Mouse (Mus musculus): ENCODE measurements around the gene Tcf12. TPM values are rescaled to one million over a fixed set of nuclear protein-coding genes. Genes with fewer than 3 reads are reported as not detected.

The Tcf12 gene
- polyA plus RNA-seq, 1 experiment from 2014 or later: 103 TPM

DNA sequence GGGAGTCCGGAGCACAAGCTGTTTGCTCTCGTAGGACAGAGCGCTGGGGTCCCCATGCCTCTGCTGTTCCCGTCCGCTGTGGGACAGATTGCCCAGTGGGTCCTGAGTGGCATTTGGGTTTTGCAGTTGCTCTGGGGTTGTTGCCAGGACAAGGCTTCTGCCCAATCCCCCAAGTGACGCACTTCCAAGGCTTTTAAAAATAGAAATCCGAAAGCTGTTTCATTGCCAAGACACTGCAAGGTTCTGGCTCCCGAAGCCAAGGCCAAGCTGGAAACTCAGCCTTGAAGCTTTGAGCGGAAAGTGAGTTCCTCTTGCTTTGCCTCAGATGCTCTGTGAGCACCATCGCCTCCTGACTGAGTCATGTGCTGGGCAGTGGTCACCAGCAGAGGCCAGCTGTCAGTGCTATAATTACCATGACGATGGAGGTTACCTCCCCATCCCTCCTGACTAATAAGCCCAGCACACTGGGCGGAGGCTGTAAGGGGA is 285.6 kb downstream of the Tcf12 start:
- ATAC-seq (ENCODE audit: insufficient read depth): peak; percentile 74
- 44% methylated on average over 12 of the region's 12 CpGs for WGBS

DNA sequence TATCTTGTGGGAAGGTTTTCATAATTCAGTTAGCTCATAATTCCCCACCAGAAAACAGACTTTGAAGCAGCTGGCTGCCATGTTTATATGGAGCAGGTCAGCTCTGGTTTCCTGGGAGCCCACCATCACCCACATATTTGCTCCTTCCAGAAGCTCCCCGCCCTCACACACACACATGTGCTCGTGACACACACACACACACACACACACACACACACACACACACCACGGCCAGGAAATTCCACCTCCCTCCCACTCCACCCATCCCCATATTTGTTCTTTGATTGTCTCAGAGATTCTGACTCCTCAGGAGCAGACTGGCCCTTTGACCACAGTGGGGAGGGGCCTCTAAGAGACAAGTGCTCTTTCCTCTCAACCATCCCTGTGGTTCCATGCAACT is 289.7 kb downstream of the Tcf12 start:
- peaks cover 3% of the 10 kb centered on the region; the same call in 1 of the 2 replicates for H3K4me1 ChIP-seq (ENCODE audit: insufficient read depth)
- H3K36me3 ChIP-seq (ENCODE audit: insufficient read depth): no peaks in the 10 kb centered on the region
- no peak for TF ChIP-seq CTCF (IDR thresholded peaks at IDR 0.05; ENCODE audit: low read depth)
- no peak for DNase-seq
- no peaks in the 10 kb centered on the region for H3K9me3 ChIP-seq (ENCODE audit: low read depth, low read length)
- H3K9ac ChIP-seq: no peak overlapping the region
- no peak for ATAC-seq (ENCODE audit: insufficient read depth)
- H3K27me3 ChIP-seq (ENCODE audit: insufficient read depth, low read length): no peaks in the 10 kb centered on the region
- no peak overlapping the region for H3K27ac ChIP-seq (ENCODE audit: low read depth)
- H3K4me3 ChIP-seq (ENCODE audit: low read depth, low read length): no peak overlapping the region
- no peak overlapping the region for H3K4me2 ChIP-seq
- 58% methylated on average over 3 of the region's 3 CpGs for WGBS

More for the DNA sequence above, 285.6 kb downstream of the Tcf12 start:
- Histone ChIP-seq H3K4me2 (no peak overlapping the region; the same call in 1 of the 2 replicates), H3K4me3 (ENCODE audit: low read depth, low read length) (no peak overlapping the region), H3K9ac (no peak overlapping the region), H3K27ac (ENCODE audit: low read depth) (no peak overlapping the region), H3K36me3 (ENCODE audit: insufficient read depth) (no peaks in the 10 kb centered on the region), H3K27me3 (ENCODE audit: insufficient read depth, low read length) (no peaks in the 10 kb centered on the region), H3K9me3 (ENCODE audit: low read depth, low read length) (no peaks in the 10 kb centered on the region), H3K4me1 (ENCODE audit: insufficient read depth) (peaks cover 3% of the 10 kb centered on the region; the same call in 1 of the 2 replicates)
- DNase-seq: peak; percentile 79
- TF ChIP-seq CTCF (IDR thresholded peaks at IDR 0.05; ENCODE audit: low read depth): no peak

DNA sequence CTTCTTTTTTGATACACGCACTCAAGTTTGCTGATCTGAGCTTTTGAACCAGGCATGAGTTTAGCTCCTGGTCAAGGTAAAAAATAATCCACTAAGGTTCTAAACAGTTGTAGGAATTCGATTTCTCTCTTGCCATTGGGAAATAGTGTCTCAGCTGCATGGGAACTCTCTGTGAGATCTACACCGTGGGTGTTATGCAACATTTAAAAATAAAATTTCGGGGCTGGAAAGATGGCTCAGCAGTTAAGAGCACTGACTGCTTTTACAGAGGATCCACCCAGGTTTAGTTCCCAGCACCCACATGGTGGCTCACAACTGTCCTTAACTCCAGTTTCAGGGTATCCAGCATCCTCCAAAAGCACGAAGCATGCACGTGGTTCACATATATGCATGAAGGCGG is 293.2 kb downstream of the Tcf12 start:
- 87% methylated on average over 7 of the region's 7 CpGs for WGBS
- H3K36me3 ChIP-seq (ENCODE audit: insufficient read depth): no peaks in the 10 kb centered on the region

DNA sequence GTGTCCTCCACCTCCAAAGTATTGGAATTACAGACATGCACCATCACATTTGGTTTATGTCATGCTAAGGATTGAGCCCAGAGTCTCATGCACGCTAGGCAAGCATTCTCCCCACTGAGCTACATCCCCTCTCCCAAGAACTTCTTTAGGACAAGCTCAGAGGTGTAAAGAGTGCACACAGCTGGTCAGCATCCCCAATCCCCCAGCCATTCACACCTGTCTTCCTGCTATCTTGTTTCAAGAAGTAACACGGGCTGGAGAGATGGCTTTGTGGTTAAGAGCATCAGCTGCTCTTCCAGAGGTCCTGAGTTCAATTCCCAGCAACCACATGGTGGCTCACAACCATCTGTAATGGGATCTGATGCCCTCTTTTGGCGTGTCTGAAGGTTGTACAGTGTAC is 295.6 kb downstream of the Tcf12 start:
- ATAC-seq (ENCODE audit: insufficient read depth) (no peak), DNase-seq (no peak)
- no peaks in the 10 kb centered on the region for H3K4me1 ChIP-seq (ENCODE audit: insufficient read depth)
- no peak overlapping the region for H3K4me3 ChIP-seq (ENCODE audit: low read depth, low read length)
- no peaks in the 10 kb centered on the region for H3K9me3 ChIP-seq (ENCODE audit: low read depth, low read length)
- no peak overlapping the region for H3K9ac ChIP-seq
- WGBS: 43% methylated on average over 3 of the region's 3 CpGs
- H3K27ac ChIP-seq (ENCODE audit: low read depth): no peak overlapping the region
- TF ChIP-seq CTCF (IDR thresholded peaks at IDR 0.05; ENCODE audit: low read depth): no peak
- H3K36me3 ChIP-seq (ENCODE audit: insufficient read depth): no peaks in the 10 kb centered on the region
- H3K27me3 ChIP-seq (ENCODE audit: insufficient read depth, low read length): no peaks in the 10 kb centered on the region
- no peak overlapping the region for H3K4me2 ChIP-seq

More for the DNA sequence above, 293.2 kb downstream of the Tcf12 start:
- Histone ChIP-seq H3K4me1 (ENCODE audit: insufficient read depth) (no peaks in the 10 kb centered on the region), H3K4me2 (no peak overlapping the region), H3K4me3 (ENCODE audit: low read depth, low read length) (no peak overlapping the region), H3K9me3 (ENCODE audit: low read depth, low read length) (no peaks in the 10 kb centered on the region), H3K27ac (ENCODE audit: low read depth) (no peak overlapping the region), H3K27me3 (ENCODE audit: insufficient read depth, low read length) (no peaks in the 10 kb centered on the region), H3K9ac (no peak overlapping the region)
- DNase-seq (no peak), ATAC-seq (ENCODE audit: insufficient read depth) (no peak)
- TF ChIP-seq CTCF (IDR thresholded peaks at IDR 0.05; ENCODE audit: low read depth): no peak

DNA sequence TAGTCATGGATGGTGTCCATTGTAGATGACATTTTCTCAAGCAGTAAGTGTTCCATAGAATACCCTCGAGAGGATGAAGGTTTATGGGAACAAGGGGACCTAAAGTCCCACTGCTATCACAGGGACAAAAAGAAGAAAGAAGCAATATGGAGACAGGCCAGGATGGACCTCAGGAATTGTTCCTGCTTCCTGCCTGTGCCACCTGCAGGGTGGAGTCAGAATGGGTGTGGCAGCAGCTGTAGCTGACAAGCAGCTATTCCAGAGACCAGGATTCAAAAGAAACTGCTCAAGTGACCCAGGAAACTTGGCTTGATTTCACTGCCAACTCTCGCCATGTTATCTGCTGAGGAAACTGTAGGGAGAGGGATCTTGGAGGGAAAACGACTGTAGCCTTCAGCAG is 298.1 kb downstream of the Tcf12 start:
- Histone ChIP-seq H3K36me3 (ENCODE audit: insufficient read depth) (no peaks in the 10 kb centered on the region), H3K9me3 (ENCODE audit: low read depth, low read length) (no peaks in the 10 kb centered on the region), H3K4me3 (ENCODE audit: low read depth, low read length) (no peak overlapping the region), H3K4me2 (no peak overlapping the region), H3K9ac (no peak overlapping the region), H3K27me3 (ENCODE audit: insufficient read depth, low read length) (no peaks in the 10 kb centered on the region), H3K4me1 (ENCODE audit: insufficient read depth) (no peaks in the 10 kb centered on the region), H3K27ac (ENCODE audit: low read depth) (no peak overlapping the region)
- 76% methylated on average over 3 of the region's 3 CpGs for WGBS
- DNase-seq: no peak
- TF ChIP-seq CTCF (IDR thresholded peaks at IDR 0.05; ENCODE audit: low read depth): no peak
- ATAC-seq (ENCODE audit: insufficient read depth): no peak

DNA sequence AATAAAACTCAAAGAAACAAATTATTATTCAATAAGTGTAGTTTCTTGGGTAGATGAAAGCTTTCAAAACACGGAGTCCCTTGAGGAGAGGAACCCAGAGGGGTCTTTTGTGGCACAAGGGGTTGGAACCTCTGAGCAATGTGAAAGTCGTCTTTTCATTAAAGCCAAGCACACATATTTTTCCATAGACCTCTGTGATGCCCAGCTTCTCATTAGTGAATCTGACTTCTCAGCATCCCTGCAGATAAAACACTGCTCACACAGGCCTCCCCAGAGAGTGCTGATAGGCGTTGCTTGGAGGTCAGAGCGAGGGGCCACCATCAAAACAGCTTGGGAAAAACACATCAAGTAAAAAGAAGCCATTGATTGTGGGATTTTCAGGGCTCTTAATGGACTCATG is 298.8 kb downstream of the Tcf12 start:
- Histone ChIP-seq H3K9me3 (ENCODE audit: low read depth, low read length) (no peaks in the 10 kb centered on the region), H3K4me1 (ENCODE audit: insufficient read depth) (no peaks in the 10 kb centered on the region), H3K9ac (no peak overlapping the region), H3K4me2 (no peak overlapping the region), H3K27ac (ENCODE audit: low read depth) (no peak overlapping the region), H3K4me3 (ENCODE audit: low read depth, low read length) (no peak overlapping the region), H3K27me3 (ENCODE audit: insufficient read depth, low read length) (no peaks in the 10 kb centered on the region), H3K36me3 (ENCODE audit: insufficient read depth) (no peaks in the 10 kb centered on the region)
- WGBS: 53% methylated on average over 4 of the region's 4 CpGs
- TF ChIP-seq CTCF (IDR thresholded peaks at IDR 0.05; ENCODE audit: low read depth): no peak
- DNase-seq: no peak
- no peak for ATAC-seq (ENCODE audit: insufficient read depth)

DNA sequence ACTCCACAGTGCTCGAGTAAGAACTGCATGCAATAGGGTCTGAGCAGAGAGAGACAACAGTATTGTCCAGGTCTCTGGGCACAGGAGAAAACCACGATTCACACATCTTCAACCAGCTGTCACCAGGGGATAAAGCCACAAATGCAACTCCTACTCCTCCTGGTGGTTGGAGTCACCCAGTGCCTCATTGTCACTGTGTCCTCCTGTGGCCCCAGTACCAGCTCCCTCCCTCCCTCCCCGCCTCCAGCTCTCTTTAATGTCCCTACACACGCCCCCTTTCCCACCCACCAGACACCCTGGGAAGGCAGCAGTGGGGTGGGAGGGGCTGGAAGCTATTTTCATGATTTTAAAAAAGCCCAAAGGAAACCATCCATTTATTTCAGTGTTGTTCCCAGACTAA is 299.3 kb downstream of the Tcf12 start:
- no peak overlapping the region for H3K27ac ChIP-seq (ENCODE audit: low read depth)
- WGBS: 32% methylated on average over 4 of the region's 4 CpGs
- peak; percentile 56 for TF ChIP-seq CTCF (IDR thresholded peaks at IDR 0.05; ENCODE audit: low read depth)

DNA sequence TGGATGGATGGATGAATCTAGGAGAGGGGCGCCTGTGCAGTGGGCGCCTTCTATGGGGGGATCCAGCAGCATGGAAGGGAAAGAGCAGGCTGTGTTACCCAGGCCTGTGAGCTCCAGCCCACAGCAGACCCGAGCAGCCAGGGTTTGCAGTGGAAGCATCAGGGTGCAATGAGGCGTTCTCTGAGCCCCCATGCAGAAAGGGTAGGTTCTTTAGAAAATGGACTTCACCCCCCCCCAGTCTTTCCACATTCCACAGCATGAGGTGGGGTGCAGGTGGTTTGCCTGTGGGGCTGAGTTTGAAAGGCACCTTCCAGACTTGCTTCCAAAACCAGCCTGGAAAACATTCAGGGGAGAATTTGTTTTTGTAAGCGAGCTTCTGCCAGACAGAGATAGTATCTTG is 300.3 kb downstream of the Tcf12 start:
- H3K36me3 ChIP-seq (ENCODE audit: insufficient read depth): no peaks in the 10 kb centered on the region
- no peaks in the 10 kb centered on the region for H3K9me3 ChIP-seq (ENCODE audit: low read depth, low read length)
- no peak overlapping the region for H3K9ac ChIP-seq
- no peak for TF ChIP-seq CTCF (IDR thresholded peaks at IDR 0.05; ENCODE audit: low read depth)
- H3K4me2 ChIP-seq: no peak overlapping the region
- DNase-seq (no peak), ATAC-seq (ENCODE audit: insufficient read depth) (no peak)
- H3K27ac ChIP-seq (ENCODE audit: low read depth): no peak overlapping the region
- no peaks in the 10 kb centered on the region for H3K27me3 ChIP-seq (ENCODE audit: insufficient read depth, low read length)
- H3K4me1 ChIP-seq (ENCODE audit: insufficient read depth): no peaks in the 10 kb centered on the region
- 71% methylated on average over 5 of the region's 5 CpGs for WGBS
- no peak overlapping the region for H3K4me3 ChIP-seq (ENCODE audit: low read depth, low read length)

More for the DNA sequence above, 299.3 kb downstream of the Tcf12 start:
- no peaks in the 10 kb centered on the region for H3K36me3 ChIP-seq (ENCODE audit: insufficient read depth)
- no peak overlapping the region for H3K9ac ChIP-seq
- DNase-seq: peak; percentile 51
- H3K9me3 ChIP-seq (ENCODE audit: low read depth, low read length): no peaks in the 10 kb centered on the region
- no peaks in the 10 kb centered on the region for H3K27me3 ChIP-seq (ENCODE audit: insufficient read depth, low read length)
- no peak overlapping the region for H3K4me3 ChIP-seq (ENCODE audit: low read depth, low read length)
- ATAC-seq (ENCODE audit: insufficient read depth): 0 out of 2 replicates have a peak, but pooled peaks have one; percentile 47
- H3K4me2 ChIP-seq: no peak overlapping the region
- no peaks in the 10 kb centered on the region for H3K4me1 ChIP-seq (ENCODE audit: insufficient read depth)

Measured in lung, embryonic 14.5 days (tissue).